ENCODE assay signal across 8 mouse cellular contexts in the genomic region with DNA sequence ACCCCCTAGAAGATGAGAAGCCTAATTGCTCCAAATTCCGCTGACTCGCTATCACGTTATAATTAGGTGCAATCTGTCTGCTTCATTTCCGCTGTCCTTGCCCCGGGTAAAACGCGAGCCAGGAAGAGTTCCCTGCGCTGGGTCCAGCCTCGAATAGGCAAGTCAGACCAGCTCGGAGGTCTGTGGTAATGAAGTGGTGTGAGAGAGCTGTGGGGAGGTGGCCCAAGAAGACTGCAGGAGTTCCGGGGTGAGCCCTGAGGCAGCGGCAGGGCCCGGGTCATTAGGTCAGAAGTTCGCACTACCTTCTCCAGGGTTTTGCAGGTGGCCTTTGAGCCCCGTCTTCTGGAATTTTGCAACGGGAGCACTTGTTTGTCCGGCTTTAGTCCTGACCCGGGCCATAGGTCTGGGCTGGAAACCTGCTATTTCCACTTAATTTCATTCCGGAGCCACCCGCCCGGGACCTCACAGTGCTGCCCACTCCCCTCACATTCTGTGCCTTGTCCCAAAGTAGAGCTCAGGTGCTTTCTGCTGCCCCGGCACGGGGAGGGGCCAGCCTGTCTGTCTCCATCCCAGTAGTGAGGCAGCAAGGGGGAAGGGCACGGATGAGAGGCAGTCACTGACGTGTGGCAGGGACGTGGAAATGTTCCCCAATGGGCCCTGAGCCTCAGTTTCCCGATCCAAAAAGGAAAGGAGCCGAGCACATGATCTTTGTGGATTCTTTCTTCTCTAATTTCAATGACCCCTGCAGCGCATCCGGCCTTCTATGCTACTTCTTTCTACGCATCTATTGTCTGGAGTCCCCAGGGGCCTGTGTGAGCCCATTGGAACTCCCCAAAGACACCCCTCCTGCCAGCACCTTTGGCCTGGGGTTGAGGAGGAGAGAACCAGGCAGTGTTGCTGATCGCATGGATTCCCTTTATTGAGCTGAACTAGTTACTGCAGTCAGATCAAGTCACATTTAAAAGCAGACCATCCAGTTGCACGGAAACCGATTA.
DNase-seq lines count a peak whose midpoint lies in the region; ATAC-seq lines count a peak whose summit lies in the region.

No protein-coding gene starts in this region.

- no peaks in the 10 kb centered on the region for H3K9me3 ChIP-seq in lung, embryonic 16.5 days (ENCODE audit: control insufficient read depth, low read length)
- H3K9me3 ChIP-seq in embryonic facial prominence, embryonic 13.5 days: no peaks in the 10 kb centered on the region
- no peaks in the 10 kb centered on the region for H3K9me3 ChIP-seq in limb, embryonic 15.5 days

- peaks cover 26% of the 10 kb centered on the region for H3K27me3 ChIP-seq in lung, embryonic 16.5 days (ENCODE audit: control insufficient read depth, insufficient read depth, low read depth, low read length)
- H3K27me3 ChIP-seq in embryonic facial prominence, embryonic 13.5 days: peaks cover 48% of the 10 kb centered on the region
- H3K27me3 ChIP-seq in limb, embryonic 15.5 days: peaks cover 33% of the 10 kb centered on the region

- no peak overlapping the region for H3K27ac ChIP-seq in lung, embryonic 16.5 days (ENCODE audit: low read length)
- H3K27ac ChIP-seq in embryonic facial prominence, embryonic 13.5 days: no peak overlapping the region
- H3K27ac ChIP-seq in limb, embryonic 15.5 days: no peak overlapping the region

- H3K36me3 ChIP-seq in lung, embryonic 16.5 days (ENCODE audit: control insufficient read depth, insufficient read depth, low read length): no peaks in the 10 kb centered on the region
- H3K36me3 ChIP-seq in embryonic facial prominence, embryonic 13.5 days: 0 out of 2 replicates have a peak, but pooled peaks cover 4% of the 10 kb centered on the region
- H3K36me3 ChIP-seq in limb, embryonic 15.5 days: no peaks in the 10 kb centered on the region

- no peak for DNase-seq in lung, postnatal 36 days
- peak; percentile 62 for DNase-seq in retina, embryonic 14.5 days (ENCODE audit: low spot score)
- no peak for DNase-seq in left cerebral cortex, adult 11 months (ENCODE audit: low spot score)
- DNase-seq in cerebellum, postnatal 14 days: no peak

- 16% methylated on average over 34 of the region's 34 CpGs for WGBS in lung, embryonic 16.5 days
- 13% methylated on average over 34 of the region's 34 CpGs for WGBS in embryonic facial prominence, embryonic 13.5 days
- WGBS in limb, embryonic 15.5 days: 31% methylated on average over 34 of the region's 34 CpGs

- H3K4me3 ChIP-seq in lung, embryonic 16.5 days (ENCODE audit: low read length): no peak overlapping the region
- H3K4me3 ChIP-seq in embryonic facial prominence, embryonic 13.5 days: 0 out of 2 replicates have a peak overlapping the region, but pooled peaks have one; percentile 31
- H3K4me3 ChIP-seq in limb, embryonic 15.5 days: no peak overlapping the region

- peak; percentile 44 for ATAC-seq in lung, embryonic 16.5 days (ENCODE audit: low read depth)
- ATAC-seq in embryonic facial prominence, embryonic 13.5 days (ENCODE audit: insufficient number of reproducible peaks, insufficient read depth, low FRiP score, low TSS enrichment, low read depth): no peak
- no peak for ATAC-seq in limb, embryonic 15.5 days (ENCODE audit: insufficient number of reproducible peaks, low FRiP score, low TSS enrichment, low read depth)
- no peak for ATAC-seq in monocyte, adult 5-6 weeks (replicated peaks; ENCODE audit: insufficient number of reproducible peaks, low FRiP score, low TSS enrichment, poor library complexity, severe bottlenecking)

- no peak overlapping the region for H3K9ac ChIP-seq in lung, embryonic 16.5 days (ENCODE audit: low read length)
- H3K9ac ChIP-seq in embryonic facial prominence, embryonic 13.5 days: no peak overlapping the region
- no peak overlapping the region for H3K9ac ChIP-seq in limb, embryonic 15.5 days

- H3K4me2 ChIP-seq in lung, embryonic 16.5 days (ENCODE audit: low read depth, low read length): peak overlapping the region; percentile 35
- peak overlapping the region; percentile 62 for H3K4me2 ChIP-seq in embryonic facial prominence, embryonic 13.5 days
- peak overlapping the region; percentile 53; the same call in 1 of the 2 replicates for H3K4me2 ChIP-seq in limb, embryonic 15.5 days

- peaks cover 28% of the 10 kb centered on the region for H3K4me1 ChIP-seq in lung, embryonic 16.5 days (replicated peaks; ENCODE audit: control insufficient read depth, insufficient read depth, low read length)
- peaks cover 47% of the 10 kb centered on the region for H3K4me1 ChIP-seq in embryonic facial prominence, embryonic 13.5 days
- H3K4me1 ChIP-seq in limb, embryonic 15.5 days: peaks cover 46% of the 10 kb centered on the region
